Mouse (Mus musculus) CD4-positive naive resting alpha-beta T cell, adult 57 days (primary cell): ENCODE data around the gene Son. TPM values are rescaled to one million over a fixed set of nuclear protein-coding genes. Genes with fewer than 3 reads are reported as not detected.

Experiments used
- total RNA-seq: library from RNA; stranded (reverse); gene quantifications from one replicate; pipeline ENCODE4 v1.2.4, GENCODE M21; 2023

Son gene
- 464 TPM for total RNA-seq

DNA sequence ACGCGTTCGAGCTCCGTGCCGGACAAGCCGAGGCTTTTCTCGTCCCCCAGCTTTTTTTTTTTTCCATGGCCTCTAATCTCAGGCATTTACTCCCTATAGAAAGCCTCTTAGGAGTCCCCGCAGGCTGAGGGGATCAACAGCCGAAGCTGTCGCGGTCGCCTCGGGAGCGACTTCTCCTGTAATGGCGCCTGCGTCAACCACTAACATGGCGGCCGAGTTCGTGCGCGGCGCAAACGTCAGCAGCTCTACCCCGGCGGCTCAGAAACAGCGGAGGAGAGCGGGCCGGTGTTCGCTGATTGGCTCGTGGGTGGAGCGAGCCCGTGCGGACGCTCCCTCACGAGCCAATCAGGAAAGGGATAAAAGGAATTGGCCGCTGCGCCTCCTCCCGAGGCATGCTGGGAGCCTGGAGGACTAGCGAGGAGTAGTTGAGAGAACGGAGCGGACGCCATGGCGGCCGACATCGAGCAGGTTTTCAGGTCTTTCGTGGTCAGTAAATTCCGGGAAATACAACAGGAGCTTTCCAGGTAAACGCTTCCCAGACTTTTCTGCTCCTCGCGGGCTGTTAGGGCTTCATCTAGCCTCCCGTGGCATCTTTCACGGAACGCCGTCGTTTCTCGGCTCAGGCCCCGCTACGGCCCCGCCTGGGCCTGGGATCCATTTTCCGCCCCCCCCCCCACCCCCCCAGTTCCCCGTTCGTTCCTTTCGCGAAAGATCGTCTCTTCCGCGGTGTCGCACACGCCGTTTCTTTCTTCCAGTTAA is at the start of gene Son:
Son (plus strand) TSS at position 46 of the 759 bp plus-strand sequence.

DNA sequence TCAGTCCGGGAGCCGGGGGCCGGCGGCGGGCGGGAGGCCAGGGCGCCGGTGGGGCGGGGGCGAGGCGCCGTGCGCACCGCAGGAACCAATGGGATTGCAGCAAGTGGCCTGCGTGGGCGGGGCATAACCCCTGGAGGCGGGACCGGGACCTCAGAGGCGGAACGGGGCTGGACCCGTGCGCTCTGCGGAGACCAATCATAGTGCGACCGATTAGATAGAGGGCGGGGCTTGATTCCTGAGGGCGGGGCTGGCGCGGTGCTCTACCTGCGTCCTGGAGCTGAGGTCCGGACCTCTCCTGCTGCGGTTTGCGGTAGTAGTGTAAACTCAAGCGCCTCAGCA is 49.7 kb upstream of the Son start, which contains the start of gene Tmem50b:
Tmem50b (minus strand) TSS at position 129 of the 339 bp plus-strand sequence.

DNA sequence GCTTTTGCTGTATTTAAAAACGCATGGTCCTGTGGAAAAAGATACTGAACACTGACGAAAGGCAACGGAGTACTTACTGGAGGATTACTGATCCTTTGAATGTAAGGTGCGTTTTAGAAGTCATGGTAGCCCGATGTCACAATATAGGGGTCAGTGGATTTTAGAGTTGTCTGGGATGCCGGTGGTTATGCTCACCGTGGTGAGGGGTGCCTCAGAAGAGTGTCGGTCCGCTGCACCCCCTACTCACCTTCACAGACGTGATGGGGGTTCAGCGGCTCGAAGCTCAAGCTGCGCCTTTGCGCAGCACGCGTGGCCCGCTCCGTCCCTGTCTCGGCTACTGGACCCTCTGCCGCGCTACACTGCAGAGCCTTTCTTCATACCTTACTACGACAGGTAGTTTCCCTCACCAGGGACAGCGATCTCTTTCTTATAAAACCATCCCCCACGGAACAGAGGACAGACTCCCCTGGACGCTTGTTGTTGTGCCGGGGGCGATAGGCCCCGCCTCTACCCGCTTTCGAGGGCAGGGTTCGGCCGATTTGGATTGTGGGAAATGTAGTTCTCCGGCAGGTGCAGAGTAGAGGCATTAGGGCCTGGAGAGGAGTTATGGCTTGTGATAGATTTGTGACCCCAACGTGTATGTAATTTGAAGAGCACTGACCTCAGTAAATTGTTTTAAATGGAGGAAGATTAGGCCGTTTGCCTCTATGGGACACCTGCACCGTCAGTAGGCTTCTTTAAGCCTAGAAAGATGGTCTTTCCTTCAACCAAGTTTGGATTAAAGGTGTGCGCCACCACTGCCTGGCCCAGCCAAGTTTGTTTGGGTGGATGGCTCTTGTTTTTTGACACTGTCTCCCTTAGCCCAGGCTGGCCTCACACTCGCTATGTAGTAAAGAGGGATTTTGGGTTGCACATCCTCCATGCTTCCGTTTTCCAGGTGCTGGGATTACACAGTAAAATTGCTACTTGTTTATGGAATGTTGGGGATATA is 28.5 kb upstream of the Son start, which contains the start of gene Dnajc28:
Dnajc28 (minus strand) TSS at position 516 of the 991 bp plus-strand sequence.

DNA sequence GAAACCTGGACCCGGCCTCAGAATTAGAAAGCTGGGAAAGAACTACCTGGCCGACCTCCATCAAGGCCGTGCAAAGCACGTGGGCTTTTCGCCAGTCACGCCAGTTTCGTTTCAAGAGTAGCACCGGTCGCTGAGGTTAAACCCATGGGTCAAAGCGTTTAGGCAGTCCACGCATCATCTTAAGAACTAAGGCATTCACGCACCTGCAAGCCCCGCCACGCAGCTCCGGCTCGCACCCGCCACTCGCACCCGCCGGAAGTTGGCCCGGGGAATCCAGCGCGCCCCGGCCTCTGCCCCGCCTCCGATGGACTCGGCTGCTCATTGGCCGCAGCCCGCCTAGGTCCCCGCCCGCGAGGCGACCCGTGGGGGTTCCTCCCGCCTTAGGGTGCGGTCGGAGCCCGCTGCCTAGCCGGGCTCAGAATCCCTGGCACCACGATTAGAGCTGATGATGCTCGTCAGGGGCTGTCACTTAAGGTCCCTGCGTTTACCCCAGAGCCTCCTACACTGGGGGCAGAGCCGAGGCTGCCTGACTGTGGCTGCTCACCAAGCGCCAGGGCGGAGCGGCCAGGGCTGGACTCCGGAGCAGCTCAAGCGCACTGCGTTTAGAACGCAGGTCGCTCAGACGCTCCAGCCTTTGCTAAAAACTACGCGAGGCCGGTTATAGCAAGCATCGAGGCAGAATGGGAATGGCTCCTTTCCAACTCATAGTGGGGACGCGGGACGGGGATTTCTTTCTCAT is 456 bp upstream of the Son start, which contains the start of gene Gart:
Gart (minus strand) TSS at position 272 of the 739 bp plus-strand sequence.

DNA sequence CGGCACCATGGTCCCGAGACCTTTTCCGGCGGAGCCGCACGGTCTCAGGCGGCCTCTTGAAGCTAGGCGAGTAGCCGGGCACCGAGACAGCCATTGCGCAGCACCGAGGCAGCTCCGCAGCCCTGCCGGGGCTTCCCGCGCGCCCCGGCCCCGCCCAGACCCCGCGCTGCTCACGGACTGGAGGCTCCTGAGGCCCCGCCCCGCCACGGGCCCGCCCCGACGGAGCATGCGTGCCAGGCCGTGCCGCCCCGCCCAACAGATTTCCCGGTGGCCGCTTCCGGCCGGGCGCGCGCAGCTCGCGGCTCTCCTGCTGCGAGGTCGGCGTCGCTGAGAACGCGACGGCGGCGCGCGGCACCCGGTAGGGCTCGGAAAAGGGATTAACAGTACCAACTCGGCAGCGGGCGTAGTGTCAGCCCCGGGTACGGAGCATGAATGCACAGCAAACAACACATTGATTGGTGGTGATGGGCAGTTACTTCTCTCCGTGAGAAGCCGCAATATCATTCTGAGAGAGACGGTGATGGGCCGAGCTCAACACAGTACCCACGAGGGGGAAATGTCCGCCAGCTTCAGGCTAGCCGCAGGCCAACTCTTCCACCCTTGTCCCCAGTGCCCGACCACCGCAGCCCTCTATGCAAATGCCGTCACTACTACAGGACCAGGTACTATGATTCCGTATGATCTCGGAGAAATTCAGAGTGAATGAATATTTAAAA is 41.5 kb downstream of the Son start, which contains the start of gene Donson:
Donson (minus strand) TSS at position 152 of the 716 bp plus-strand sequence.

DNA sequence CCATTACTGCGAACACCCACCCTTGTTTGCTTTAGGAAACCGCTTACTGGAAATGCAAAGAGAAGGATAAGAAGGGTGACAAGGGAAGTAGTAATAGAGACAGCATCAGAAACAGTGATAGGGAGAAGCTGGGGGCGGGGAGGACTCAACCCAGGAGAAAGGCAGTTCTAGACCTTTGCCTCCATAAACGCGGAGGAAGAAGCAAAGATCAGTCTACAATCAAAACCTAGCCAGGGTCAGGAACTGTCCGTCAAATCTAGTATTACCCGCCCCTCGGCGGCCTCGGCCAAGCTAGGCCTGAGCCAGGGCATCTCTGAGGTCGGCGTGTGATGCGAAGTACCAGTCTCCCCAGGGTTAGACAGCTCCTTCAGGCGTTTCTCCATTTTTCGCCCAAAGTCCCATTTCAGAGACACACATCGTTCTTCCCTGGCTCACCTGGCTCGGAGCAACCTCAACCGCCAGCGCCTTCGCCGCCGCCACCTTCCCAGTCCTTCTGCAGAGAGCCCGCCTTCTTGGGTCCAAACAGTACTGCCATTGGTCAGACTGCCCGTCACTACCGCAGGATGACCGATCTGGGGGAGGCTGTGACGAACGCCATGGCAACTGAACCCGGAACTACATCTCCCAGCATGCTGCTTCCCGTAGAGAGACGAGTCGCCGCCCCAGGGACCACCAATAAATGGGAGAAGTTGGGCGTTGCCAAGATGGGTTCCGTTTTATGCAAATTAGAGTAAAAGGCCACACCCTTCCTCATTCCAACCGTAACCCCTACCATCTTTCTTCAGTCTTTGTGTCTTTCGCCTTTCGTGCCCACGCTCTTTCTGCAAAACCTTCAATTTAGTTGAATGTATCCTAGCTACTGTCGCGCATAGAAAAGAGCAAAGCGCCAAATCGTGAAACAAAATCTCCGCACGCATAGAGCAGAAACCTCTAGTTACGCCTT is 81.1 kb downstream of the Son start, which contains the start of gene Cryzl1:
Cryzl1 (minus strand) TSS at position 853 of the 943 bp plus-strand sequence.

Other genes starting within 250 kb of the Son start
- 50.6 TPM for gene Il10rb, start 241.3 kb upstream of the Son start, total RNA-seq
- 175 TPM for gene Ifnar1, start 162.3 kb upstream of the Son start, total RNA-seq
- 135 TPM for gene Ifngr2, start 100.4 kb upstream of the Son start, total RNA-seq
- 21.4 TPM for gene Tmem50b, start 49.7 kb upstream of the Son start, total RNA-seq
- gene Dnajc28, start 28.5 kb upstream of the Son start, total RNA-seq = 1.4 TPM
- gene Gart, start 554 bp upstream of the Son start, total RNA-seq = 91.0 TPM
- gene Donson, start 41.3 kb downstream of the Son start, total RNA-seq = 176 TPM
- gene Cryzl1, start 81.5 kb downstream of the Son start, total RNA-seq = 19.6 TPM
- gene Itsn1, start 81.8 kb downstream of the Son start, total RNA-seq = 7.7 TPM